Mouse (Mus musculus) forebrain, postnatal 0 days (tissue): ENCODE data around the gene Bhlhe23. TPM values are rescaled to one million over a fixed set of nuclear protein-coding genes. Genes with fewer than 3 reads are reported as not detected.

Source experiments
- ATAC-seq: fragments of 200-750 bp; cut with Nextera tagmentation; 2 replicates; pipeline ENCODE4 v1.8.0; 2017; ENCODE audit warnings: mild to moderate bottlenecking, moderate library complexity
- DNase-seq: peaks from one replicate; pipeline ENCODE4 v3.0.0-alpha.2; 2015
- H3K27ac ChIP-seq: fragments of 300-500 bp; sonication (generic); 2 replicates; pipeline ENCODE4 v1.5.1; 2014; ENCODE audit warnings: low read depth, mild to moderate bottlenecking, antibody characterized with exemption, low read length, moderate library complexity, mixed read lengths
- H3K27me3 ChIP-seq: fragments of 300-500 bp; sonication (generic); 2 replicates; pipeline ENCODE4 v1.6.1; 2014; ENCODE audit warnings: mild to moderate bottlenecking, low read length, mixed read lengths; ENCODE audit not compliant: insufficient read depth
- H3K36me3 ChIP-seq: fragments of 300-500 bp; sonication (generic); 2 replicates; pipeline ENCODE4 v1.6.1; 2014; ENCODE audit warnings: mild to moderate bottlenecking, moderate library complexity; ENCODE audit not compliant: insufficient read depth
- H3K4me1 ChIP-seq: fragments of 300-500 bp; sonication (generic); 2 replicates; pipeline ENCODE4 v1.6.1; 2014; ENCODE audit warnings: antibody characterized with exemption; ENCODE audit not compliant: insufficient read depth
- H3K4me2 ChIP-seq: fragments of 300-500 bp; sonication (generic); 2 replicates; pipeline ENCODE4 v1.6.1; 2014; ENCODE audit warnings: low read depth, mild to moderate bottlenecking, moderate library complexity
- H3K4me3 ChIP-seq: fragments of 300-500 bp; sonication (generic); 2 replicates; pipeline ENCODE4 v1.5.1; 2014; ENCODE audit warnings: low read depth, low read length, mixed read lengths
- H3K9ac ChIP-seq: fragments of 300-500 bp; sonication (generic); 2 replicates; pipeline ENCODE4 v1.6.1; 2014; ENCODE audit warnings: mild to moderate bottlenecking
- H3K9me3 ChIP-seq: fragments of 300-500 bp; sonication (generic); 2 replicates; pipeline ENCODE4 v1.6.1; 2016; ENCODE audit warnings: low read length
- CTCF ChIP-seq: sonication (generic); IDR thresholded peaks from 2 replicates; pipeline ENCODE4 v1.5.1; 2016; ENCODE audit warnings: antibody characterized with exemption, control low read depth, low read depth
- WGBS: fragments of 180-500 bp; shearing (Covaris S2); extraction: QIAGEN DNeasy Blood & Tissue Kit; methylation state at CpG from one replicate; pipeline ENCODE4 v1.1.7; 2014; 5-methylcytosine and 5-hydroxymethylcytosine counted together
- polyA plus RNA-seq: library from polyadenylated mRNA; unstranded; fragments of >200 nt; fragmentation: Nextera tagmentation; extraction: Ambion mirVana; gene quantifications from 2 replicates; pipeline ENCODE4 v1.2.1, GENCODE M21; 2015
- total RNA-seq: library from RNA; depleted of rRNA; stranded (reverse); fragments of >200 nt; gene quantifications from 2 replicates; pipeline ENCODE4 v1.2.3, GENCODE M21; 2014

Bhlhe23 gene
- total and polyA plus RNA-seq, 2 experiments from 2014 or later = 0.33 to 0.71 TPM

GRCm38 (mm10) chr2:180741421-180741820 is 35.3 kb downstream of the Bhlhe23 start:
- DNase-seq (no peak), ATAC-seq (no peak)
- Histone ChIP-seq H3K27me3 (no peaks in the 10 kb centered on the region), H3K4me3 (no peak overlapping the region), H3K4me1 (no peaks in the 10 kb centered on the region), H3K9me3 (no peaks in the 10 kb centered on the region), H3K4me2 (no peak overlapping the region), H3K9ac (no peak overlapping the region), H3K27ac (no peak overlapping the region), H3K36me3 (no peaks in the 10 kb centered on the region)
- TF ChIP-seq CTCF = no peak
- 81% methylated on average over 7 of the region's 7 CpGs for WGBS

DNA sequence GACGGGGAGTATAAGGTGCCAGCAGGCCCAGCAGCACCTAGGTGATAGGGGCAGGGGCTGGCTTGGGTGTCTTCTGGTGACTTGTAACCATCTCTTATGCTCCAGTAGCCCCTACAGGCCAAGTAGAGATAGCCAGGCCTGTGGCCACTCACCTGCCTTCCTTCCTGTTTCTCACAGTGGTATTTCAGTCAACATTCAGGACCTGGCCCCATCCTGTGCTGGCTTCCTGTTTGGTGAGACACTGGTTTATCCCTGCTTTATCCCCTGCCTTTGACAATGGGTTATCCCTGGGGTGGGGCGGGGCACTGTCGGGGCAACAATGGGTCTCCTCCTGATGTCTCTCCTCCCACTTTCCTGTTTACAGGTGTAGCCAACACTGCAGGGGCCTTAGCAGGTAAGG is 36.4 kb downstream of the Bhlhe23 start:
- no peaks in the 10 kb centered on the region for H3K9me3 ChIP-seq
- WGBS = 25% methylated on average over 3 of the region's 3 CpGs
- H3K4me2 ChIP-seq = no peak overlapping the region
- H3K9ac ChIP-seq = no peak overlapping the region
- no peak overlapping the region for H3K27ac ChIP-seq
- H3K27me3 ChIP-seq = no peaks in the 10 kb centered on the region
- no peak for ATAC-seq
- H3K36me3 ChIP-seq = no peaks in the 10 kb centered on the region
- H3K4me1 ChIP-seq = no peaks in the 10 kb centered on the region
- TF ChIP-seq CTCF = no peak
- no peak overlapping the region for H3K4me3 ChIP-seq
- no peak for DNase-seq

- ATAC-seq = no peak
- Histone ChIP-seq H3K4me3 (no peak overlapping the region), H3K36me3 (no peaks in the 10 kb centered on the region), H3K9ac (no peak overlapping the region), H3K4me2 (no peak overlapping the region), H3K27ac (no peak overlapping the region), H3K4me1 (no peaks in the 10 kb centered on the region), H3K9me3 (no peaks in the 10 kb centered on the region), H3K27me3 (no peaks in the 10 kb centered on the region)
- WGBS = 75% methylated on average over 2 of the region's 2 CpGs
- no peak for DNase-seq
- no peak for TF ChIP-seq CTCF
Observed at GRCm38 (mm10) chr2:180737984-180738383, 38.7 kb downstream of the Bhlhe23 start.

GRCm38 (mm10) chr2:180735232-180735631 is 41.5 kb downstream of the Bhlhe23 start:
- no peak for DNase-seq
- no peak for ATAC-seq
- no peak for TF ChIP-seq CTCF
- Histone ChIP-seq H3K36me3 (no peaks in the 10 kb centered on the region), H3K27ac (no peak overlapping the region), H3K4me2 (no peak overlapping the region), H3K4me1 (no peaks in the 10 kb centered on the region), H3K9ac (no peak overlapping the region), H3K9me3 (no peaks in the 10 kb centered on the region), H3K4me3 (no peak overlapping the region), H3K27me3 (no peaks in the 10 kb centered on the region)
- WGBS = 84% methylated on average over 7 of the region's 7 CpGs

DNA sequence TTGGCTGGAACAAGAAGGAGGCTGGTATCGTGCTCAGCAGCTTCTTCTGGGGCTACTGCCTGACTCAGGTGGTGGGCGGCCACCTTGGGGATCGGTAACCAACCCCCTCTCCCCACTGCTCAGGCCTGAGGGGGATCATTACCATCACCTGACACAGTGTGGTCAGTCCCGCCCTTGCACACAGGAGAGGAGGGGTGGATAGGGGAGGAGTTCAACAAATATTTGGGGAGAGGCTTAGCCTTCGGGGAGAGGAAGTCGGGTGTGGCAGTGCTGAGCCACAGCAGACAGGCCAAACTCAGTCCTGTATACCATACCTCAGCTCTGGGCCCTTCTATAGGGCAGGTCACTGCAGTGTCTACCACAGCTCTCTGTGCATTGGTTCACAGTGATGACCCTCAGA is 44.7 kb downstream of the Bhlhe23 start:
- 76% methylated on average over 6 of the region's 6 CpGs for WGBS
- DNase-seq = no peak
- no peak overlapping the region for H3K4me2 ChIP-seq
- ATAC-seq = no peak
- H3K9ac ChIP-seq = no peak overlapping the region
- H3K4me3 ChIP-seq = no peak overlapping the region
- H3K27ac ChIP-seq = no peak overlapping the region
- no peaks in the 10 kb centered on the region for H3K9me3 ChIP-seq
- H3K4me1 ChIP-seq = no peaks in the 10 kb centered on the region
- no peaks in the 10 kb centered on the region for H3K36me3 ChIP-seq
- no peaks in the 10 kb centered on the region for H3K27me3 ChIP-seq
- TF ChIP-seq CTCF = no peak

GRCm38 (mm10) chr2:180731036-180731435 is 45.7 kb downstream of the Bhlhe23 start:
- no peak for ATAC-seq
- no peaks in the 10 kb centered on the region for H3K27me3 ChIP-seq
- no peaks in the 10 kb centered on the region for H3K9me3 ChIP-seq
- H3K36me3 ChIP-seq = no peaks in the 10 kb centered on the region
- no peak overlapping the region for H3K27ac ChIP-seq
- no peaks in the 10 kb centered on the region for H3K4me1 ChIP-seq
- H3K4me3 ChIP-seq = no peak overlapping the region
- no peak overlapping the region for H3K9ac ChIP-seq
- no peak for TF ChIP-seq CTCF
- 74% methylated on average over 3 of the region's 3 CpGs for WGBS
- no peak for DNase-seq
- no peak overlapping the region for H3K4me2 ChIP-seq

DNA sequence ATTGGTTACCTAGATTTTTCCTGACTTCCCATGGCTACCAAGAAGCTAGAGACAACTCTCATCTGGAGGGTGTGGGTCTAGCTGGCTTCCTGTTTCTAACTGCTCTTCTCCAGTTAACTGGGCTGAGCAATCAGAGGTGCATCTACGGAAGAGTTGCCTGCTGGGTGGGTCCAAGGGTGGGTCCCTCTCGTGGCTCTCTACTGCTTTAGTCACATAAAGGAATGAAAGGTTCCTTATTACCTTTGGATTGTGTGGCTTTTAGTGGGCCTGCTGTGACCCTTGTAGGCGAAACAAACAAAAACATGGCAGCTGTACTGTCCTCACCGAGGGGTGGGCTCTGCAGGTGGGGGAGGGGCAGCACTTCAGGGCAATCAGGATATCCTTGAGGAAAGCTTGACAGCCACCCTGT is 49.1 kb downstream of the Bhlhe23 start:
- DNase-seq (no peak), ATAC-seq (no peak)
- H3K9me3 ChIP-seq = no peaks in the 10 kb centered on the region
- no peaks in the 10 kb centered on the region for H3K4me1 ChIP-seq
- H3K27me3 ChIP-seq = no peaks in the 10 kb centered on the region
- no peak overlapping the region for H3K27ac ChIP-seq
- TF ChIP-seq CTCF = no peak
- H3K9ac ChIP-seq = no peak overlapping the region
- 54% methylated on average over 4 of the region's 4 CpGs for WGBS
- H3K4me2 ChIP-seq = no peak overlapping the region
- H3K36me3 ChIP-seq = peaks cover 13% of the 10 kb centered on the region; the same call in 1 of the 2 replicates
- H3K4me3 ChIP-seq = no peak overlapping the region
